Mouse (Mus musculus) neural tube, embryonic 11.5 days (tissue): ENCODE measurements at regions not wholly inside any gene's neighbourhood (a gene's known extent, or its start where the extent isn't known, plus 50 kb on each side); places are given as distances from the start of the nearest gene placed in this dataset.
"Not testable (repeated sequence)": the region's sequence is repeated elsewhere in the genome, so short reads cannot be mapped to it uniquely, and the experiment has no call there.

Experiments
- ATAC-seq: fragments of 200-750 bp; cut with Nextera tagmentation; 2 replicates; pipeline ENCODE4 v1.8.0; 2017; ENCODE audit warnings: moderate number of reproducible peaks, mild to moderate bottlenecking, moderate TSS enrichment, moderate library complexity; ENCODE audit not compliant: insufficient read depth, low FRiP score, low TSS enrichment
- DNase-seq: peaks from one replicate; pipeline ENCODE4 v3.0.0-alpha.2; 2015; ENCODE audit warnings: low spot score
- H3K27ac ChIP-seq: fragments of 300-500 bp; sonication (generic); 2 replicates; pipeline ENCODE4 v1.5.1; 2014; ENCODE audit warnings: low read depth, mild to moderate bottlenecking, low read length
- H3K27me3 ChIP-seq: fragments of 300-500 bp; sonication (generic); 2 replicates; pipeline ENCODE4 v1.6.1; 2014; ENCODE audit warnings: mild to moderate bottlenecking, low read length, mixed read lengths; ENCODE audit not compliant: control insufficient read depth, insufficient read depth
- H3K36me3 ChIP-seq: fragments of 300-500 bp; sonication (generic); 2 replicates; pipeline ENCODE4 v1.6.1; 2014; ENCODE audit warnings: mild to moderate bottlenecking, low read length, moderate library complexity, mixed read lengths; ENCODE audit not compliant: control insufficient read depth, insufficient read depth
- H3K4me1 ChIP-seq: fragments of 300-500 bp; sonication (generic); 2 replicates; pipeline ENCODE4 v1.6.1; 2014; ENCODE audit warnings: low read length, mixed read lengths; ENCODE audit not compliant: control insufficient read depth, insufficient read depth
- H3K4me2 ChIP-seq: fragments of 300-500 bp; sonication (generic); 2 replicates; pipeline ENCODE4 v1.6.1; 2014; ENCODE audit warnings: low read depth, mild to moderate bottlenecking, moderate library complexity
- H3K4me3 ChIP-seq: fragments of 300-500 bp; sonication (generic); 2 replicates; pipeline ENCODE4 v1.5.1; 2014; ENCODE audit warnings: low read depth, low read length
- H3K9ac ChIP-seq: fragments of 300-500 bp; sonication (generic); 2 replicates; pipeline ENCODE4 v1.6.1; 2014; ENCODE audit warnings: mild to moderate bottlenecking, low read length
- H3K9me3 ChIP-seq: fragments of 300-500 bp; sonication (generic); 2 replicates; pipeline ENCODE4 v1.6.1; 2016; ENCODE audit warnings: low read length; ENCODE audit not compliant: control insufficient read depth
- WGBS: fragments of 180-500 bp; shearing (Covaris S2); extraction: QIAGEN DNeasy Blood & Tissue Kit; methylation state at CpG from one replicate; pipeline ENCODE4 v1.1.7; 2014; 5-methylcytosine and 5-hydroxymethylcytosine counted together

- Histone ChIP-seq H3K27me3 (no peaks in the 10 kb centered on the region), H3K4me2 (no peak overlapping the region), H3K27ac (no peak overlapping the region), H3K4me1 (no peaks in the 10 kb centered on the region), H3K9ac (no peak overlapping the region), H3K4me3 (no peak overlapping the region), H3K36me3 (no peaks in the 10 kb centered on the region), H3K9me3 (no peaks in the 10 kb centered on the region)
- 90% methylated on average over 4 of the region's 4 CpGs for whole genome bisulfite sequencing
- DNase-seq = no peak
- ATAC-seq = no peak
Measured at GRCm38 (mm10) chr10:3139306-3139705, 128.3 kb downstream of the H60c start.

DNA sequence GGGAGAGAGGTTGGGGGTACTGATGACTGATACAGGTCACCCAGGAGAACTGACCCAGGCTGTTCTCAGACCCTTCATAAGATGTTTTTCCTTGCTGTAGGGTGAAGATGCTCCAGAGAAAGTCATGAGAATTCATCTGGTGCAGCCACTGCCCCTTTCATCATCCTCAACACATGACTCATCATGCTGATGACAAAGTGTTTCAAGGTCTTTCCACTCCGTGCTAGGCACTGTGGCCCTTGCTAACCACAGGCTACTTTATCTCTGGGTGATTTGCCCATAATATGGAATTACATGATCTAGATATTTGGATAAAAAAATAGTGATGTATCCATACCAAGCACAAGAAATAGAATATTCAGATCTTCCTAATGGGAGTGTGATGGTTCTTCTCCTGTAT lies 140.1 kb downstream of the H60c start:
- WGBS = 69% methylated on average over 1 of the region's 1 CpGs
- Histone ChIP-seq H3K9me3 (peaks cover 38% of the 10 kb centered on the region), H3K4me3 (no peak overlapping the region), H3K9ac (no peak overlapping the region), H3K27ac (no peak overlapping the region), H3K4me2 (no peak overlapping the region), H3K4me1 (no peaks in the 10 kb centered on the region), H3K36me3 (no peaks in the 10 kb centered on the region), H3K27me3 (no peaks in the 10 kb centered on the region)
- ATAC-seq = no peak
- DNase-seq = no peak

- Histone ChIP-seq H3K4me2 (no peak overlapping the region), H3K9me3 (peaks cover 69% of the 10 kb centered on the region), H3K27me3 (no peaks in the 10 kb centered on the region), H3K4me3 (no peak overlapping the region), H3K36me3 (peaks cover 3% of the 10 kb centered on the region), H3K4me1 (no peaks in the 10 kb centered on the region), H3K27ac (no peak overlapping the region), H3K9ac (no peak overlapping the region)
- DNase-seq = no peak
- ATAC-seq = no peak
- 96% methylated on average over 3 of the region's 3 CpGs for WGBS
Measured at GRCm38 (mm10) chr10:3117451-3118070, 150.0 kb downstream of the H60c start.

- H3K9me3 ChIP-seq = peaks cover 48% of the 10 kb centered on the region
- not testable (repeated sequence) for DNase-seq, ATAC-seq
Measured at GRCm38 (mm10) chr10:3114421-3114820, 153.2 kb downstream of the H60c start.

GRCm38 (mm10) chr10:3107955-3108354 lies 159.6 kb downstream of the H60c start:
- not testable (repeated sequence) for ATAC-seq
- peaks cover 25% of the 10 kb centered on the region for H3K9me3 ChIP-seq
- 85% methylated on average over 2 of the region's 2 CpGs for WGBS

More at GRCm38 (mm10) chr10:3114421-3114820, 153.2 kb downstream of the H60c start:
- not testable (repeated sequence) for H3K27ac ChIP-seq, H3K9ac ChIP-seq, H3K36me3 ChIP-seq, H3K4me1 ChIP-seq, H3K27me3 ChIP-seq, H3K4me2 ChIP-seq, H3K4me3 ChIP-seq
- 62% methylated on average over 4 of the region's 8 CpGs for WGBS

More at GRCm38 (mm10) chr10:3107955-3108354, 159.6 kb downstream of the H60c start:
- not testable (repeated sequence) for H3K4me2 ChIP-seq, H3K4me1 ChIP-seq, H3K4me3 ChIP-seq, H3K27me3 ChIP-seq, H3K9ac ChIP-seq, H3K36me3 ChIP-seq, H3K27ac ChIP-seq, DNase-seq
